Mouse (Mus musculus) thymus, postnatal 36 days (tissue): ENCODE measurements around the gene Ddi2.

Source experiments
- DNase-seq, 2 experiments: peaks; one replicate each; pipeline ENCODE4 v3.0.0; 2022; ENCODE audit warnings: mixed read lengths in 2 of 2

Gene Ddi2

DNA sequence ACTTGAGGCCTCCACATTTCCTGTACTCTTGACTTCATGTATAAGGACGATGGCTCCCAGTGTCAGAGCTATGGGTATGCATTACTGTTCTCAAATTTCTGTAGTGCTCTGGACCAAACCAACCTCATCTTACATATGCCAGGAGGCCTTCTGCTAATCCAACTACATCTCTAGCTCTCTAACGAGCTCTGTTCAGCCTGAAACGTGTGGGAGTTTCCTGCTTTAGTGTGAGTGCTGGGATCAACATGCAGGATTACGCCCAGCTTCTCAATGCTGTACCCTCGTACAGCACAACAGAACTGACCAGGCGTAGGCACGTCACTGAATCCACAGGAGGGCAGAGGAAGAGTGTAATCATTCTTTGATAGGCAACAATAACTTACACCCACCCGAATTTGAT is 36.7 kb downstream of the Ddi2 start:
- no peak for DNase-seq

DNA sequence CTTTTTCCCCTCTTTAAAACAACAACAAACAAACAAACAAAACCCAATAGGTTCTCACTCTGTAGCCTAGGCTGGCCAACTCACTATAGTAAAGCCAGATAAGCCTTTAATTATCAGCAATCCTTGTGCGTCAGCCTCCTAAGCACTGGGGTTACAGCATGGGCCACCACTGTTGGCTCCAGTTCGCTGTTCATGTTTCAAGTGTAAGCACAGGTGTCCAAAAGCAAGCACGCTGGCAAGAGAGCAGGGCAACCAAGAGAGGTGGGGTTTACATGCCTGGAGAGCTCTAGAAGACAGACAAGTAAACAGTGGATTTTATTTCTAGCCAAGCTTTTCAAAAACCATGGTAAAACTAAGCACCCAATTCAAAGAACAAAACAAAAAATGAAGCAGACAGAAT is 37.1 kb downstream of the Ddi2 start:
- no peak for DNase-seq

DNA sequence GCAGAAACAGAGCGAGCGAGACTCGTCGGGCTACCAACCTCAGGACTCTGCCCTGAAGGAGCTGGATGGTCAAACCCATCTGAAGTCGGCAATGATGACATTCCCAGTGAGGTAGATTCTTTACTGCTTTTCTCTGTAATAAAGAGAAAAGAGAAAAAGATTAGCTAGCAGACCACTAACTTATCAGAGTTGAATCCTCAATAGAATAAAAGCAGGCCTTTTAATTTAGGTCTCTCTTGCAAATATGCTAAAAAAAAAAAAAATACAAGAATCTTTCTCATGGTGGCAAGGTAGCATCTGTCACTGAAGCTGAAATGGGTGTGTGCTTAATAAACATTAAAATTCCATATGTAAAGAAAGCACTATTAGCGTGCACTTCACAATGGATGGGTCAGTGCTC is 37.7 kb downstream of the Ddi2 start, which contains the start of gene Rsc1a1:
Gene Rsc1a1 (minus strand): TSS at position 101 of the 400 bp plus-strand sequence.
- DNase-seq = no peak

DNA sequence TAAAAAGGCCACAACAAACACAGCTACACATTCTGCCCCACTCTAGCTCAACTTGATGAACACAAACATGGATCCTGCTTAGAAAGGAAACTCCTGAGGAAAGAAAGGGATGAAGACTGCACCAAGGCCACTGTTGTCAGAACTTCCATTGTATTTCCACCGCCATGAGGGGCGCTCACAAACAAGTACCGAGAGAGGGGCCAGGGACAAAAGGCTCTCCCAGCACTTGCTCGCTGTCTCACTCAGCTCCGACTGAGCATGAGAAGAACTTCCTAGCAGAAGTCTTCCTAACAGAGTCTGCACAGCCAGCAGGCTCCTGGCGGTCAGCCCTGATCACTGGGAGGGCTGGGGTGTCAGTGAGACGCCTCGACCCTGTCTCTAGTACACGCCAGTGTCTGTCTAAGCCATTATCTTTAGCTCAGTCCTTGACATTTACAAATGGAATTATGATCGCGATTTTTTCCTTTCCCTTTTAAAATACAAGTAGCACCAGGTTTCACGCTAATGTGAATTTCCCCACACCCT is 40.5 kb downstream of the Ddi2 start:
- DNase-seq = no peak

DNA sequence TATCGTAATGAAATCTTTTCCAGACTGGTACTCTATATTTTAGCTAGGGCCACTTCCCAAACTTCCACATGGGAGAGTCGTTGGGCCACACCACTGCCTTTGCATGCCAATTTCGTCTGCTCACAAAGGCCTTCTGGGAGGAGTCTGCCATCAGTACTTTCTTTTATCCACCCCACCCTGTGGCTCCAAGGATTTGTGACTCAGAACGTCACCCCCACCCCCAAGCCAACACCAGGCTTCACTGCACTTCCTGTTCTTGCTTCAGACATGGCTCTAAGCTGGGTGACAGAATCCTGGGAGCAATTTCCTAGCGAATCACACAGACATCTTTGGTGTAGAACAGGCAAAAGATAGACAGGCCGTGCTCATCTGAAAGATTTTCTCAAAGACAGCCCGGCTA is 41.5 kb downstream of the Ddi2 start:
- no peak for DNase-seq

DNA sequence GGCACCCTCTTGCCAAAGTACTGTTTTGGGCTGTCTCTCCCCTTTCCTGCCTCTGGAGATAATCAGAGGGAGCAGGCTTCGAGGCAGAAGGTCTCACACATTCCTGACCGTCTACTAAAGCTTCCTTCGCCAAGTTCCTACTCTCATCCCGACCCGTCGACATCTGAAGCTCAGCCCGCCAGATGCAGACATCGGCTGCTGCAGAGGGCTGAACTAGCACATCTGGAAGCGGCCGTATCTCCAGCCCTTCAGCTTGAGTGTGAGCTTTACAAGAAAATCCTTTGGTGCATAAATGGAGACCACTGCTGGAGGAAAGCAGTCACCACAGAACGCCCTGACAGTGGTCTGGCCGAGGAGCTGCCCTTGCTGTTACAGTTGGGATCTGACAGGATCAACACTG is 42.3 kb downstream of the Ddi2 start:
- no peak for DNase-seq

DNA sequence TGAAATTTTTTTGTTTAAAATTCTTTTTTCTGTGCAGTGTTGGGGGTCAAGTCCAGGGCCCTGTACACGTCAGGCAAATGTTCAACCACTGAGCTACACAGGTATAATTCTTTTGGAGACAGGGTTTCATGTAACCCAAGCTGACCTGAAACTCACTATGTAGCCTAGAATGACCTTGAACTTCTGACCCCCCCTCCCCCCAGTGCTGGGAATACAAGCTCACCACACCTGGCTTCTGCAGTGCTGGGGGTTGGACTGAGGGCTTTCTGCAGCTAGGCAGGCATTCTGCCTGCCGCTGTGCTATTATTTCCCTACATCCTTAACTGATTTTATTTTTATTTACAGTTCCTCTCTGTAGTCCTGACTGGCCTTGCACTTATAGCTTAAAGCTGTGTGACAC is 44.2 kb downstream of the Ddi2 start:
- DNase-seq = no peak

DNA sequence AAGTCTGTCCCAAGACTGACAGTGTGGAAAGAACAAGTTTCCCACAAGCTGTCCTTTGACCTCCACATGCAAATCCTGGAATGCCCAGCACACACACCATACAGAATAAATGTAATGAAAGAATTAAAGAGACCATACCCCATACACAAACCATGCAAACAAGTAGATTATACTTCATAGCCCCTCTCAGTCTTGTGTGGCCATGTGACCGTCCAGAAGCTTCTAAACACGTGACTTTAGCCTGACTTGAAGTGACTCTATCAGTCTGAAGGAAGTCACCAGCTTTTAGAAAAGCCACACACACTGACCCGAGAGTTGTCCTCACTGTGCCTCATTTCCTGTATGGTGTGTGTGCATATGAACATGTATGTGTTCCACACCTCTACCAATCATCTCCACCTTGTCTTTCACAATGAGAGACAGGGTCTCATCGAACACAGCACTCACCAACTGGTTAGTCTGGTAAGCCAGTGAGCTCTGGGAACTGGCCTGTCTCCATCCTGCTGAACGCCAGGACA is 46.7 kb downstream of the Ddi2 start:
- DNase-seq = no peak

DNA sequence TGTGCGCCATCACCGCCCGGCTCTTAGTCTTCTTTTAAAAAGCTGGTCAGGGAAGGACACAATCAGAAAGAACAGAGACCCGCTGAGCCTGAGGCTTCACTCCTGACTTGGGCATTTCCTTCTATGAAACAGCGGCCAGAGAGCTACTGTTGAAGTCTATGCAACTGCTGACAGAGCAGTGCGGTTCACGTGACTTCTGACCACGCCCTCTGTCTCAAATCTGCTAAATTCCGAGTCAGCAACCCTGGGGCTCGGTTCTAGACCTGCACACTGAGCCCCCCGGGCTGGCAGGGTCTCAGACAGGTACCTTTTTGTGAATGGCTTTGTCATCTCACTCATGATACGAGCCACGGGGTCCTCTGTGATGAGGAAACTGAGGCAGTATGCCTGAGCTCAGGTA is 50.9 kb downstream of the Ddi2 start:
- DNase-seq = no peak

DNA sequence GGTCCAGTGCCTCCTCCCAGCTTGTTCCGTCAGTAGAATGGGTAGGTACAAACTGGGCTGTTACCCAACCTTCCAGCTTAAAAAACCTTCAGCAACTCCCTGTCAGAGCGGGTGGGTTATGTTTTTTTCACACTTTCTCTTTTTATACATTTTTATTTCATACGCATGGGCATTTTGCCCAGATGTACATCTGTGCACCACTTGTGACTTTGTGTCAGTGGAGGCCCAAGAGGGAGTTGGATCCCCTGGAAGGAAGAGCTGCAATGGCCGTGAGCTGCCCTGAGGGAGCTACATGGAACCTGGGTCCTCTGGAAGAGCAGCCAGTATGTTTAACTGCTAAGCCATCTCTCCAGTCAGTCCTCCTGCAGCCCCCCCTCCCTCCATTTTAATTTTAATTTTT is 51.8 kb downstream of the Ddi2 start:
- DNase-seq = no peak

DNA sequence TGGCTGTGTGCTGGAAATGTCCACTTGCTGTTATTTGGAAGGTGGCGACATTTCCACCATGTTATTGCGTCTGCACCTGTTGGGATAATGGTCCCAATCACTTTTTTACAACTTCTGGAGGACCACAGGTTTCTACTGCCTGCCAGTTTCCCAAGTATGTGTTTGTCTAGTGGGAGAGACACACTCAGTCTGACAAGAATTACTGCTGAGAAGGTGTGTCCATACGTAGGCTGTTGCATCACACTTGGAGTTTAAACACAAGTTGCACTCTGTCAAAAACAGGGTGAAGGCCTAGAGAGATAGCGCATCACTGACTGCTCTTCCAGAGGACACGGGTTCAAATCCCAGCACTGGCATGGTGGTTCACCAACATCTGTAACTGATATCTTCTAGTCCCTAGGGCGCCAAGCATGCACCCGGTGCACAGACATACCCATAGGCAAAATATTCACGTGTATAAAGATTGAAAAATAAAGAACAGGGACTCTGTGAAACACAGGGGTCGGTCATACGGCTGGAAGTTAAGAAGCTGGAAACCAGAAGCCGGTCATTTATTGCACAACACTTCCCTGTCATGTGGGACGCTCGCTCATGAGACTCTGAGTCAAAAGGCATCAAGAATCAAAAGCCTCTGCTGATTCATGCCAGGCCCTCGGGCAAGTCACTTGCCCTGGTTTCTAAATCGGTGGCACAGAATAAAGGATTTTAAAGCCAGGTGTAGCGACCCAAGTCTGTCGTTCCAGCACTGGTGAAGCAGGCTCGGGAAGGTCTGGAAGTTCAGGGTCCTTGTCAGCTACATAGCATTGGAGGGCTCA is 53.1 kb downstream of the Ddi2 start:
- DNase-seq = no peak

DNA sequence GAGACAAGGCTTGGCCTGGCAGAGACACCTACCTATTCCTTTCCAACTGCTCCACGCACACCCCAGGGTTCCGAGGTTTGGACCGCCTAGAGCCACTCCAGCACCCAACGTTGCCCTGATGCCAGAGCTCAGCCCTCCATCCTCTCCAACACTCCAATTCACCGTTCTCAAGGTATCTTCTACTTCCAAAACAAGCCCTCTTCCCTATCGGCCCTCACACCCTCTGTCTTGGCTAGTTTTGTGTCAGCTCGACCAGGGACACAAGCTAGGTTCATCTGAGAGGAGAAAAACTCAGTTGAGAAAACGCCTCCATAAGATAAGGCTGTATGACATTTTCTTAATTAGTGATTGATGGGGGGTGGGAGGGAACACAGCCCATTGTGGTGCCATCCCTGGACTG is 58.4 kb downstream of the Ddi2 start, which contains the start of gene Plekhm2:
Gene Plekhm2 (minus strand): TSS at position 101 of the 400 bp plus-strand sequence.
- no peak for DNase-seq

DNA sequence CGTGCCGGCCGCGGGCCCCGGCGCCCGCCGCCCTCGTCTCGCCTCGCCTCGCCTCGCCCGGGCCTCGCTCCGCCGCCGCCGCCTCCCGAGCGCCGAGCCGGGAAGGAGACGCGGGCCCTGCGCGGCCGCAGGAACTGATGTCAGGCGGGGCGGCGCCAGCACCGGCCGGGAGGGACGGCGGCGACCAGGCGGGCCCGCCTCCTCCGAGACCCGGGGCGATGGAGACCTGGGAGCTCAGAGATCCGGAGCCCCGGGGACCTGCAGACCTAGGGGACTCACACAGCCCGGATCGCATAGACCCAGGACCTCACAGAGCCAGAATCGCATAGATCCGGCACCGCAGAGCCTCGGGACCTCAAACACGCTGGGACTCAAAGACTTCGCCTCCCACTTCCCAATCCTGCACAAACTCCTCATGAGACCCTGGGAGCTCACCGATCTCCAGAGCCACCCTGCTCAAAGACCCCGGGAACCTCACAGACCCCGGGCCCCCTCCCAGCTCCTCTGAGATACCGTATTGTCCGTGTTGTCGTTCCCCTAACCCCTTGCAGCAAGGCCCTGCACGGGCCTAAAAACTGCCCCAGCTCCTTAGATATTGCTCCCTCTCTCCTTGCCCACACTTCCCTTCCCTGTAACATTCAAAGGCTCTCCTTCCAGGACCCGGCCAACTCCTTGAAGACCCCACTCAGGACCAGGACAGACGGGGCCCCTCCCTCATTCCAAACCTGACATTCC is 59.0 kb downstream of the Ddi2 start:
- DNase-seq = peak; percentile 72 to 80

DNA sequence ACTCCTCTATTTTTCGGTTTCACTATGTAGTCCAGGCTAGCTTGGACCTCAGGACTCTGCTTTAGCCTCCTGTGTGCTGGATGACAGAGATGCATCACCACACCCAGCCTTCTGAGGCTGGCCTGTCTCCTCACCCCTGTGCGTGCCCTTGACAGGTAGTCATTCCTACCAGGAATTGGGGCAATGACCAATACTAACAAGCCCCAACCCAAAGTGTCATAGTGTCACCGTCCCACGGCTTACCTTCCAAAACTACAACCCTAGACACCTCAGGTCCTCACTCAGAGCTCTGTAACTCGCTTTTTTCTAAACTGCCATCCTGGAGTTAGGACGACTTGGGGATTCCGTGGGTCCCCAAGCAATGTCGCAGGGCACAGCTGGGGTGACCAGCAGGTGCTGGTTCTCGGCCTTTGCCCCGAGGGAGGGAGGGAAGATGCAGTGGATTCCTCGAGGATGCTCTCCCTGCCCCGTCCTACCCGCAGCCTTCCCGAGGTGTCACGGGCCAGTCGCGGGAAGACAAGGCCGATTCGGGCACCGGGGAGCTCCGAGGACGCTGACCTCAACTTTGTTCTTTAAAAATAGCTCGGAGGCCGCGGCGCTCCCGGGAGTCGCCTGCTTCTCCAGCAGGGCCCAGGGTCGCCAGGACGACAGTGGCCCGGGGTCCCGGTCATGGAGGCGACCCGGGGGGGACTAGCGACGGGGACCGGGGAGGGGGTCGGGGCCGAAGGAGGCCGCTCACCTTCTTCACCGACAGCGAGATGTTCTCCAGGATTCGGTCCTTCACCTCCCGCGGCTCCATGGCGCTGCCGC is 59.9 kb downstream of the Ddi2 start:
- DNase-seq = peak in 1 of 2 experiments; percentile 24

DNA sequence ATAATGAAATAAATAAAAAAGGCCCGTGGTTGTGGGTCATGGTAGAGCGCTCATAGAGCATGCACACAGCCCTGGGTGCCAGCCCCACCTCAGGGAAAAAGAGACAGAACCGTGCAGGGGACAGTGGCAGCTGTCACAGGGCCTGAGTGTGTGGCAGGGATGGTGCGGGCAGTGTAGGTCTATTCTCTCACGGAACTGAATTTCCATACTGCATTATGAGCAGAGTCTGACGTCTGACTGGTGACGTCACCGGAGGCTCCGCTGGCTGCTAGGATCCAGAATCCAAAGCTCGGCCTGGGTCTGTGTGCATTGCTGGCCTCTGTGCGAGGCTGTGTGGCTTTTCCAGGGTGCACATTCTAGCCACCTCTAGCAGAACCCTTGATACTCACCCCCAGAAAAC is 62.3 kb downstream of the Ddi2 start:
- DNase-seq = no peak

DNA sequence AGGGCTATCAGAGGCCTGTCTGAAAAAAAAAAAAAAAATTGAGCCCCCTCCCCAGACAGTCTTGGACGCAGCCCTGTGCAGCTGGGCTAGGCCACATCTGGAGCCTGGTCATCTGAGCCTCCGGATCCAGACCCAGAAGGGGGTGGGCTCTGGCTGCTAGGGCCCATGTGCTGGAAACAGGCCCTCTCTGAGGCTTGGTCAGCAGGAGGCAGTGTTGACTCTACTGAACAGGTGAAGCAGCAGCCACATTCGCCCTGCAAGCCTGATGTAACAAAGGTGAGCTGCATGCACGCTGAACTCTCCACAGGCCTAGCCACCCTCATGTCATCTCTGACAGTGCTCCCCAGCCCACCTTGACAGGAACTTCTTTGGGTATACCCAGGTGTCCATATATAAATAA is 63.5 kb downstream of the Ddi2 start:
- no peak for DNase-seq

DNA sequence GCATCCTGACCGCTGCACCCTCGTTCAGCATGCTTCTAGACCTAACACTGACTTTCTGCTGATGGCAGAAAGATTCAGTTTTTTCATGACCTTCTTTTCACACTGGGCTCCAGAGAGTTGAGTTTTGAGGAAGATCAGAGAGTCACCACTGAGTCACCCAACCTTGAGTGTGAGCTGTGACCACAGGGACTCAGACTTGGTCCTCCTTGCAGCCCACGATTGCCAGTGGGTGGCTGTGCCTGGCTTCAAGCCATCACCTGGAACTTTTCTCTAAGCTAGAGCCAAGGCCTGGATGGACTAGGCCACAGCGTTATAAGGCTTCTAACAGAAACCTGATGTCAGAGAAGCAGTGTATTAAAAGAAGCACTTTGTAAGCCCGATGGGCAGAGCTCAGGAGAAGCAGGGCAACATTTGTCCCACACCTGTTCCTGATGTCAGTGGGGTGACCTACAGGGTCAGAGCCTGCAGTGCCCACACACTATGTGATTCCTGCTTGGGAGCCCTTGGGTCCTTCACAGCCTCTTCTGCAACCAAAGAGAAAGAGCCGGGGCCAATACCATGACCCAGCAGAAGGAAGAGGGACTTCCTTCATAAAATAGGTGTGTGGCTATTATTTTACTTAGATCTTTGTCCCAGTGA is 64.3 kb downstream of the Ddi2 start:
- DNase-seq = no peak

DNA sequence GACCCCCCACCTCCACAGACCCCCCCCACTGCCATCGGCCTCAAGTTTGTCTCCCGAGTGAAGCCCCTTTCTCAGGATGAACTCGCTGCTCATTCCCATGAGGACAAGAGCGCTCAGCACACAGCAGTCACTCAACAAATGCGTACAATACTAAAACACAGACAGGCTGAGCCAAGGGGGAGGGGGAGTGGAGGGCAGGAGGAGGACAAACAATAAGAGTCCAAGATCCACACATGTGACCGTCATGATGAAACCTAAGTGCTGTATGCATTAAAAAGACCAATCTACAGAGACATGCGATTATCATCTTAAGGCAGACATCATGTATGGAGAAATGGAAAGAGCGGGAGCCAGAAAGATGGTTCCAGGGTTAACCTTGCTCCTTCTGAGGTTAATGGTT is 66.3 kb downstream of the Ddi2 start:
- no peak for DNase-seq

DNA sequence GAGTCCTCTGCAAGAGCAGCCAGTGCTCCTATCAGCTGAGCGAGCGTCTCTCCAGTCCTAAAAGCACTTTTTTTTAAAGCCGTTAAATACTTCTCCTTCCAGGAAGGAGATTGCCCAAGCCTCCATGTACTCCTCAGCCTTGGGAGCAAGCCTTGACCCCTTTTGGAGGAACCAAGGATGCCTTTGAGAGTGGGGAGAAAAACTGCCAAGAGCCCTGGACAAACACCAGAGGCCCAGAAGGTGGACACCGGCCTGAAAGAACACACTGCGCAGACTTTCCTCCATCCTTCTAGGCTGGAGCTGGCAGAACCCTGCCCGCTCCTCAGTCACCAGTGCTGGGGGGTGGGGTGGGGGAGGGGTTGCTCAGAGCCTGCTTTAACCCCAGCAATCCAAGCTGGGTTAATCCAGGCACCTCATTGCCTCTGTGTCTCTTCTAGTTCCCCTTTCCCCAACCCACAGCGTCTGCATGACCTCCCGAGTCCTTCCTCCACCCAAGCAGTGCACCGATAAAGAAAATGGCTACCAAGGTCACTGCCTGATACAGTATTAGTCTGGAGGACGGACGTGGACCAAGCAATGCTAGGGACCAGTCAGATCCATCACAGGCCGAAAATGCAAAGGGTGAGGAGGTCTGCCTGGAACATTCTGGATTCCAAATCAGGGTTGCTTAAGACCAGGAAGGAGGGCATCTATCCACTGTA is 67.2 kb downstream of the Ddi2 start:
- no peak for DNase-seq

DNA sequence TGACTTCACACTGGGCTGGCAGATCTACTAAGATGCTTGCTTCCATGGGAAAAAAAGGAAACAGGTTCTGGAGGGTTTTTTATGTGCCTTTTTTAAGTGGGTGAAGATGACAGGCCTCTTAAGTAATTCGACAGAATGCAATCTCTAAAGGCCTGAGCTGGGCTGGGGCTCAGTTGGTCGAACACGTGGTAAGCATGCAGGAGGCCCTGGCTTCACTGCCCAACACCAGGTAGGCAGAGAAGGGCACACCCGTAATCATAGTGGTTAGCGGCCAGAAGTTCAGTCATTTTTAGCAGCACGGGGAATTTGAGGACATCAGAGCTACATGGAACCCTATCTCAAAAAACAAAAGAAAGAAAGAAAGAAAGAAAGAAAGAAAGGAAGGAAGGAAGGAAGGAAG is 68.7 kb downstream of the Ddi2 start:
- DNase-seq = no peak

DNA sequence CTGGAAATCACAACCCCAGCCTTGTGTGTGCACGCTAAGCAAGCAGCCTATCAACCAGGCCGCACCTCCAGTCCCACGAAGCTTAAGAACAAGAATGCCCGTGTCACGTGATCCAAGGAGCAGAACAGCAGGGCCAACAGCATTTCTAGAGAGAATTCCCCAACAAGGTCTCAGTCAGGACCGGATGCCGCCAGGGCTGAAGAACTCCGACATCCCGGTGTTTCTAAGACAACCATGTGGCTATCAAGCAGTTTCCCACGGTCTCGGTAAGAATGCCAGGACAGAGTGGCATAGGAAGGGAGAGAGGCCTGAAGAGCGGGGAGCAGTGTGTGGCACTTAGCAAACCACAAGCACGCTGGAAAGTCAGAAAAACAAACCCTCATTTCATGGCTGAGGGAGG is 69.4 kb downstream of the Ddi2 start:
- no peak for DNase-seq

DNA sequence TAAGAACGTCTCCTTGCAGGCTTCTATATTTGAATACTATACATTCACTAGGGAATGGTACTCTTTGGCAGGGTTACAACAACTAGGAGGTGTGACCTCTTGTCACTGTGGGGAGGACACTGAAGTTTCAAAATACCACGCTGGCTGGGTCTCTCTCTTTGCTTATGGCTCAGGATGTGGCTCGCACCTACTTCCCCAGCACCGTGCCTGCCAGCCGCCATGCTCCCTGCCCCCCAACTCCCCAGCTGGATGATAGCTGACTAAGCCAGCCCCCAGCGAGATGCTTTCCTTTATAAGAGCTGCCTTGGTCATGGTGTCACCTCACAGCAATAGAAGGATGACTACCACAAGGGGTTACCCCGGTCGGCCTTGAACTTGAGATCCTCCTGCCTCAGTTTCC is 70.2 kb downstream of the Ddi2 start:
- DNase-seq = no peak
